Mouse (Mus musculus): ENCODE data around the gene Nav2. TPM values are rescaled to one million over a fixed set of nuclear protein-coding genes. Genes with fewer than 3 reads are reported as not detected.
A peak's percentile ranks its signal among the peaks of the same experiment; 100 is the strongest.

Nav2 gene
- polyA plus RNA-seq, 1 experiment from 2014 or later: 10.1 TPM

- H3K4me2 ChIP-seq (ENCODE audit: low read length): no peak overlapping the region
- ATAC-seq (replicated peaks; ENCODE audit: low FRiP score, low read depth) (no peak), DNase-seq (ENCODE audit: low spot score) (no peak)
- 0 out of 2 replicates have a peak, but pooled peaks cover 4% of the 10 kb centered on the region for H3K36me3 ChIP-seq (ENCODE audit: insufficient read depth, low read length)
- no peak overlapping the region for H3K9ac ChIP-seq (ENCODE audit: low read depth, low read length)
- no peaks in the 10 kb centered on the region for H3K9me3 ChIP-seq (replicated peaks; ENCODE audit: low read length)
- no peaks in the 10 kb centered on the region for H3K27me3 ChIP-seq (ENCODE audit: insufficient read depth, low read length)
- no peak overlapping the region for H3K4me3 ChIP-seq (replicated peaks; ENCODE audit: low read depth, low read length)
- WGBS: 74% methylated on average over 3 of the region's 3 CpGs
- no peak for TF ChIP-seq CTCF (IDR thresholded peaks at IDR 0.05; ENCODE audit: low read depth)
- H3K4me1 ChIP-seq (replicated peaks; ENCODE audit: insufficient read depth, low read length): peaks cover 6% of the 10 kb centered on the region; the same call in 1 of the 2 replicates
- H3K27ac ChIP-seq: no peak overlapping the region
Measured at GRCm38 (mm10) chr7:49542135-49542534, 633.6 kb downstream of the Nav2 start.

- no peak overlapping the region for H3K4me3 ChIP-seq (replicated peaks; ENCODE audit: low read depth, low read length)
- ATAC-seq (replicated peaks; ENCODE audit: low FRiP score, low read depth) (no peak), DNase-seq (ENCODE audit: low spot score) (no peak)
- TF ChIP-seq CTCF (IDR thresholded peaks at IDR 0.05; ENCODE audit: low read depth): no peak
- no peaks in the 10 kb centered on the region for H3K27me3 ChIP-seq (ENCODE audit: insufficient read depth, low read length)
- H3K27ac ChIP-seq: no peak overlapping the region
- peaks cover 6% of the 10 kb centered on the region; the same call in 1 of the 2 replicates for H3K4me1 ChIP-seq (replicated peaks; ENCODE audit: insufficient read depth, low read length)
- H3K9ac ChIP-seq (ENCODE audit: low read depth, low read length): no peak overlapping the region
- no peaks in the 10 kb centered on the region for H3K9me3 ChIP-seq (replicated peaks; ENCODE audit: low read length)
- 0 out of 2 replicates have a peak, but pooled peaks cover 4% of the 10 kb centered on the region for H3K36me3 ChIP-seq (ENCODE audit: insufficient read depth, low read length)
- no peak overlapping the region for H3K4me2 ChIP-seq (ENCODE audit: low read length)
- WGBS: 30% methylated on average over 11 of the region's 11 CpGs
Measured at GRCm38 (mm10) chr7:49544775-49545705, 636.5 kb downstream of the Nav2 start.

GRCm38 (mm10) chr7:49545706-49546097, 637.2 kb downstream of the Nav2 start:
- no peak for DNase-seq (ENCODE audit: low spot score)
- 67% methylated on average over 15 of the region's 15 CpGs for WGBS
- Histone ChIP-seq H3K27me3 (ENCODE audit: insufficient read depth, low read length) (no peaks in the 10 kb centered on the region), H3K36me3 (ENCODE audit: insufficient read depth, low read length) (0 out of 2 replicates have a peak, but pooled peaks cover 4% of the 10 kb centered on the region), H3K4me2 (ENCODE audit: low read length) (no peak overlapping the region), H3K4me1 (replicated peaks; ENCODE audit: insufficient read depth, low read length) (peaks cover 6% of the 10 kb centered on the region; the same call in 1 of the 2 replicates), H3K4me3 (replicated peaks; ENCODE audit: low read depth, low read length) (no peak overlapping the region), H3K9me3 (replicated peaks; ENCODE audit: low read length) (no peaks in the 10 kb centered on the region), H3K27ac (no peak overlapping the region), H3K9ac (ENCODE audit: low read depth, low read length) (no peak overlapping the region)
- no peak for ATAC-seq (replicated peaks; ENCODE audit: low FRiP score, low read depth)
- no peak for TF ChIP-seq CTCF (IDR thresholded peaks at IDR 0.05; ENCODE audit: low read depth)

GRCm38 (mm10) chr7:49548397-49548796, 639.9 kb downstream of the Nav2 start:
- Histone ChIP-seq H3K4me1 (replicated peaks; ENCODE audit: insufficient read depth, low read length) (peaks cover 14% of the 10 kb centered on the region; the same call in 1 of the 2 replicates), H3K9me3 (replicated peaks; ENCODE audit: low read length) (no peaks in the 10 kb centered on the region), H3K4me3 (replicated peaks; ENCODE audit: low read depth, low read length) (no peak overlapping the region), H3K4me2 (ENCODE audit: low read length) (no peak overlapping the region), H3K36me3 (ENCODE audit: insufficient read depth, low read length) (peaks cover 17% of the 10 kb centered on the region; the same call in 1 of the 2 replicates), H3K9ac (ENCODE audit: low read depth, low read length) (no peak overlapping the region), H3K27ac (no peak overlapping the region), H3K27me3 (ENCODE audit: insufficient read depth, low read length) (no peaks in the 10 kb centered on the region)
- DNase-seq (ENCODE audit: low spot score) (no peak), ATAC-seq (replicated peaks; ENCODE audit: low FRiP score, low read depth) (no peak)
- TF ChIP-seq CTCF (IDR thresholded peaks at IDR 0.05; ENCODE audit: low read depth): no peak
- 89% methylated on average over 11 of the region's 11 CpGs for WGBS

- no peak overlapping the region for H3K9ac ChIP-seq (ENCODE audit: low read depth, low read length)
- TF ChIP-seq CTCF (IDR thresholded peaks at IDR 0.05; ENCODE audit: low read depth): no peak
- peaks cover 12% of the 10 kb centered on the region; the same call in 1 of the 2 replicates for H3K4me1 ChIP-seq (replicated peaks; ENCODE audit: insufficient read depth, low read length)
- no peak overlapping the region for H3K4me2 ChIP-seq (ENCODE audit: low read length)
- H3K36me3 ChIP-seq (ENCODE audit: insufficient read depth, low read length): peaks cover 36% of the 10 kb centered on the region; the same call in 1 of the 2 replicates
- H3K9me3 ChIP-seq (replicated peaks; ENCODE audit: low read length): no peaks in the 10 kb centered on the region
- peak overlapping the region; percentile 36 for H3K27ac ChIP-seq
- peak; percentile 44 for ATAC-seq (replicated peaks; ENCODE audit: low FRiP score, low read depth)
- 21% methylated on average over 11 of the region's 11 CpGs for WGBS
- H3K4me3 ChIP-seq (replicated peaks; ENCODE audit: low read depth, low read length): no peak overlapping the region
- DNase-seq (ENCODE audit: low spot score): peak; percentile 79
- no peaks in the 10 kb centered on the region for H3K27me3 ChIP-seq (ENCODE audit: insufficient read depth, low read length)
Measured at GRCm38 (mm10) chr7:49553236-49553981, 644.9 kb downstream of the Nav2 start.

- no peaks in the 10 kb centered on the region for H3K27me3 ChIP-seq (ENCODE audit: insufficient read depth, low read length)
- H3K4me3 ChIP-seq (replicated peaks; ENCODE audit: low read depth, low read length): no peak overlapping the region
- DNase-seq (ENCODE audit: low spot score) (no peak), ATAC-seq (replicated peaks; ENCODE audit: low FRiP score, low read depth) (no peak)
- H3K36me3 ChIP-seq (ENCODE audit: insufficient read depth, low read length): peaks cover 43% of the 10 kb centered on the region
- WGBS: 68% methylated on average over 12 of the region's 12 CpGs
- peaks cover 5% of the 10 kb centered on the region; the same call in 1 of the 2 replicates for H3K4me1 ChIP-seq (replicated peaks; ENCODE audit: insufficient read depth, low read length)
- no peak overlapping the region for H3K9ac ChIP-seq (ENCODE audit: low read depth, low read length)
- no peak for TF ChIP-seq CTCF (IDR thresholded peaks at IDR 0.05; ENCODE audit: low read depth)
- H3K4me2 ChIP-seq (ENCODE audit: low read length): no peak overlapping the region
- no peaks in the 10 kb centered on the region for H3K9me3 ChIP-seq (replicated peaks; ENCODE audit: low read length)
- H3K27ac ChIP-seq: peak overlapping the region; percentile 36; the same call in 1 of the 2 replicates
Measured at GRCm38 (mm10) chr7:49558240-49558640, 649.7 kb downstream of the Nav2 start.
